Mouse (Mus musculus) heart, embryonic 14.5 days (tissue): ENCODE results near the gene Arpp21. TPM values are rescaled to one million over a fixed set of nuclear protein-coding genes. Genes with fewer than 3 reads are reported as not detected.

ENCODE experiments used
- ATAC-seq: fragments of 200-750 bp; cut with Nextera tagmentation; 2 replicates; pipeline ENCODE4 v1.8.0; 2017; ENCODE audit warnings: low read depth, moderate TSS enrichment; ENCODE audit not compliant: insufficient number of reproducible peaks, insufficient read depth, low FRiP score
- H3K27ac ChIP-seq, 2 experiments: fragments of 200-500 bp in 1 of 2; fragments of 300-500 bp in 1 of 2; sonication (generic) in 1 of 2; replicated peaks in 1 of 2; 2 replicates each; pipeline ENCODE4 v1.5.1; 2012 to 2014; ENCODE audit warnings: low read depth in 2 of 2, low read length in 2 of 2, control low read depth in 1 of 2, mild to moderate bottlenecking in 1 of 2, mixed read lengths in 1 of 2; ENCODE audit not compliant: control insufficient read depth in 1 of 2, insufficient read depth in 1 of 2
- H3K27me3 ChIP-seq: fragments of 300-500 bp; sonication (generic); 2 replicates; pipeline ENCODE4 v1.6.1; 2014; ENCODE audit warnings: mild to moderate bottlenecking, low read length, control low read depth; ENCODE audit not compliant: control insufficient read depth, insufficient read depth
- H3K36me3 ChIP-seq: fragments of 300-500 bp; sonication (generic); 2 replicates; pipeline ENCODE4 v1.6.1; 2014; ENCODE audit warnings: mild to moderate bottlenecking, control low read depth, low read length, mixed read lengths; ENCODE audit not compliant: control insufficient read depth, insufficient read depth
- H3K4me1 ChIP-seq, 2 experiments: fragments of 200-500 bp in 1 of 2; fragments of 300-500 bp in 1 of 2; sonication (generic) in 1 of 2; 2 replicates each; pipeline ENCODE4 v1.6.1; 2012 to 2014; ENCODE audit warnings: low read length in 2 of 2, control low read depth in 1 of 2, mixed read lengths in 1 of 2; ENCODE audit not compliant: control insufficient read depth in 2 of 2, insufficient read depth in 2 of 2
- H3K4me2 ChIP-seq: fragments of 300-500 bp; sonication (generic); 2 replicates; pipeline ENCODE4 v1.6.1; 2014; ENCODE audit warnings: mild to moderate bottlenecking, low read length
- H3K4me3 ChIP-seq, 2 experiments: fragments of 200-500 bp in 1 of 2; fragments of 300-500 bp in 1 of 2; sonication (generic) in 1 of 2; 2 replicates each; pipeline ENCODE4 v1.5.1; 2012 to 2014; ENCODE audit warnings: low read length in 2 of 2, mild to moderate bottlenecking in 2 of 2, control low read depth in 1 of 2, low read depth in 1 of 2, moderate library complexity in 1 of 2; ENCODE audit not compliant: control insufficient read depth in 1 of 2, insufficient read depth in 1 of 2
- H3K9ac ChIP-seq: fragments of 300-500 bp; sonication (generic); 2 replicates; pipeline ENCODE4 v1.6.1; 2014; ENCODE audit warnings: mild to moderate bottlenecking, low read length
- H3K9me3 ChIP-seq: fragments of 300-500 bp; sonication (generic); 2 replicates; pipeline ENCODE4 v1.6.1; 2016; ENCODE audit warnings: low read length, control low read depth; ENCODE audit not compliant: control insufficient read depth
- WGBS: fragments of 180-500 bp; shearing (Covaris S2); extraction: QIAGEN DNeasy Blood & Tissue Kit; methylation state at CpG from one replicate; pipeline ENCODE4 v1.1.7; 2014; 5-methylcytosine and 5-hydroxymethylcytosine counted together
- polyA plus RNA-seq: library from polyadenylated mRNA; unstranded; fragments of >200 nt; fragmentation: Nextera tagmentation; extraction: Ambion mirVana; gene quantifications from 2 replicates; pipeline ENCODE4 v1.2.1, GENCODE M21; 2014

Gene Arpp21
- polyA plus RNA-seq, 1 experiment from 2014 or later: 4.7 TPM

DNA sequence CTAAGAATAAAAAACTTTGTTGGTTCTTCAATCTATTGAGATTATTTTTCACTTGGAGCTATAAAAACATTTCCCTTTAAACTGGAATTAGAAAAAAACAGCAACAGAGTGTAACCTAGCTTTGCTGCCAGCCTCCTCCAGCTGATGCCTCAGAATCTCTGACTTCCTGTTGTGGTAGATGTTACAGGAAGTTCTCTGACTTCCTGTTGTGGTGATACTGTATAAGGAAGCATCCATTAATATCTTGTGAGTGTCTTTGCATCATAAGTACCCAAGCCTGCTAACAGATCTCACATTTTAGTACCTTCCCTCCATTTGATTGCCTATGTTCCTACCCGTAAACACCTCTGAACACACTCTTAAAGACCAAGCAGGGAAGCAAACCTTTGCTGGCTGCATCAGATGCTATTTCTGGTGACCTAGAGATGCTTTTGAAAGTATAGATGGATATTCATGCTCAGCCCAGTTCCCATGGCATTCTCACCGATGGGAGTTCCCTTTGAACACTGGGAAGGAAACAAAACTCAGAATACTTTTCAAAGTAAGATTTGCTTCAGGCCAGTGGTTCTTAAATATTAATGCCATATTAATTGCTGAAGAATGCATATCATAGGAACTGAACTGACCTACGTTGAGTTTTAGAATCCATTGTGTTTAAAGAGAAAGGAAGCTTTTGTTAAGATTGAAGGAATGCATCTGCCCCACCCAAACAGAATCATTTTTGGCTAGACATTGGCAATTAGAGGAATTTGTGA lies 134.7 kb downstream of the Arpp21 start:
- no peak overlapping the region for H3K4me2 ChIP-seq
- H3K27ac ChIP-seq: no peak overlapping the region
- no peak overlapping the region for H3K4me3 ChIP-seq
- H3K27me3 ChIP-seq: no peaks in the 10 kb centered on the region
- H3K9ac ChIP-seq: no peak overlapping the region
- 83% methylated on average over 3 of the region's 3 CpGs for WGBS
- H3K4me1 ChIP-seq: 0 out of 4 replicates have a peak, but pooled peaks cover 0 to 2% of the 10 kb centered on the region in 2 experiments
- ATAC-seq: no peak
- no peaks in the 10 kb centered on the region for H3K9me3 ChIP-seq
- no peaks in the 10 kb centered on the region for H3K36me3 ChIP-seq

- H3K4me2 ChIP-seq: no peak overlapping the region
- no peaks in the 10 kb centered on the region for H3K36me3 ChIP-seq
- 0 out of 4 replicates have a peak, but pooled peaks cover 0 to 2% of the 10 kb centered on the region in 2 experiments for H3K4me1 ChIP-seq
- H3K4me3 ChIP-seq: no peak overlapping the region
- no peak overlapping the region for H3K27ac ChIP-seq
- H3K9ac ChIP-seq: no peak overlapping the region
- 73% methylated on average over 6 of the region's 6 CpGs for WGBS
- H3K9me3 ChIP-seq: no peaks in the 10 kb centered on the region
- H3K27me3 ChIP-seq: no peaks in the 10 kb centered on the region
- no peak for ATAC-seq
These were observed 137.5 kb downstream of the Arpp21 start for GRCm38 (mm10) chr9:112098267-112098666.

DNA sequence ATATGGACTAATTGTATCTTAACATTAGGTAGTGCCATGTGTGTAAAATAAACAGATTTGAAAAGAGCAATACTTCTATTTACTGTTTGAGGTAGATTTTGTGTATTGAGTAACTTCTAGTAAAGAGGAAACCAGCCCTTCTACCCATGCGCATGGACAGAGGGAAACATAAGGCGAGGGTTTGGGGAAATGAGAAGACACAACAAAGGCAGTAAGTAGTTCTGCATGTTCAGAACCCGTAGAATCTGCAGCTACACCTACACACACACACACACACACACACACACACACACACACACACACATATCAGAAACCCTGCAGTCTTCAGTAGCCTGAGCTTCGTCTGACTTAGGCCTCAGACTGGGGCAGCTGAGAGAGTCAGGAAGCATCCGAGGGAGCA lies 140.0 kb downstream of the Arpp21 start:
- 0 out of 4 replicates have a peak, but pooled peaks cover 0 to 2% of the 10 kb centered on the region in 2 experiments for H3K4me1 ChIP-seq
- H3K4me2 ChIP-seq: no peak overlapping the region
- ATAC-seq: no peak
- no peaks in the 10 kb centered on the region for H3K27me3 ChIP-seq
- WGBS: 78% methylated on average over 5 of the region's 5 CpGs
- no peaks in the 10 kb centered on the region for H3K36me3 ChIP-seq
- no peak overlapping the region for H3K4me3 ChIP-seq
- peaks cover 7% of the 10 kb centered on the region; the same call in 1 of the 2 replicates for H3K9me3 ChIP-seq
- H3K27ac ChIP-seq: no peak overlapping the region
- H3K9ac ChIP-seq: no peak overlapping the region

DNA sequence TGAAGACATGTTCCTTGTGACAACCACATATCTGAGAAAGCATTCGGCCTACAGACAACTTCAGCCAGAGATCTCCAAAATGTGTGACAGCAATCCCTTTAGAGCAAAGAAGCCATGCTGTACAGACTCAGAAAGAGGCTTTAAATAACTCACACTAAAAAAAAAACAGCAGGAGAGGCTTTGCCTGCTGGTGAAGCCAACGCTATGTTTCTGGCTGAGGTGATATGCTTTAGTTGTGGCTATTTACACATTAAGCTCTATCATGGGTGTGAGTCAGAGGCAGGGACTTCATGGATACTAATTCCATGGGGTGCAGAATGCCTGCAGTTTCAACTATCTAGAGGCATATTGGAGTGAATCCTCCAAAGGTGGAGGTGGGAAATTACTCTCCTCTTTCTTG lies 140.5 kb downstream of the Arpp21 start:
- Histone ChIP-seq H3K4me3 (no peak overlapping the region), H3K27me3 (no peaks in the 10 kb centered on the region), H3K4me2 (no peak overlapping the region), H3K9me3 (peaks cover 9% of the 10 kb centered on the region; the same call in 1 of the 2 replicates), H3K9ac (no peak overlapping the region), H3K36me3 (no peaks in the 10 kb centered on the region), H3K4me1 (0 out of 4 replicates have a peak, but pooled peaks cover 0 to 1% of the 10 kb centered on the region in 2 experiments), H3K27ac (no peak overlapping the region)
- ATAC-seq: no peak
- whole genome bisulfite sequencing: 34% methylated on average over 2 of the region's 2 CpGs

DNA sequence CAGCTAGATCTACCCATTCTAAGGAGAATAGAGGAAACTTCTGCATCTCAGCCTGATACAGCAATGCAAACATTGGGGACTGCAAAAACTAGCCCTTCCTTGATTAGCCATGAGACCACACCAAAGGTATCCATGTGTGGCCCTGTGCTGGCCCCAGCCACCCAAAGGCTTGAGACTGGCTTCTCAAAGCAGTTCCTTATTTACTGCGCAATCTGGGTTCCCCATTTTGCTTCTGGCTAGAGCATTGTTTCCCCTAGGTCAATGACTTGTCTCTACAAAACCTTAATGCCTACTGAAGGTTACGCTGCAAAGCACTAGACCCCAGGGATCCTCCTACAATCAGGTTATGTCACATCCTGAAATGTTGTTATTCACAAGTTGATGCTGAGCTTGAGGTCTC lies 156.8 kb downstream of the Arpp21 start:
- Histone ChIP-seq H3K27ac (no peak overlapping the region), H3K4me2 (no peak overlapping the region), H3K27me3 (no peaks in the 10 kb centered on the region), H3K4me3 (no peak overlapping the region), H3K9me3 (no peaks in the 10 kb centered on the region), H3K36me3 (no peaks in the 10 kb centered on the region), H3K9ac (no peak overlapping the region), H3K4me1 (no peaks in the 10 kb centered on the region)
- 89% methylated on average over 2 of the region's 2 CpGs for WGBS
- no peak for ATAC-seq

DNA sequence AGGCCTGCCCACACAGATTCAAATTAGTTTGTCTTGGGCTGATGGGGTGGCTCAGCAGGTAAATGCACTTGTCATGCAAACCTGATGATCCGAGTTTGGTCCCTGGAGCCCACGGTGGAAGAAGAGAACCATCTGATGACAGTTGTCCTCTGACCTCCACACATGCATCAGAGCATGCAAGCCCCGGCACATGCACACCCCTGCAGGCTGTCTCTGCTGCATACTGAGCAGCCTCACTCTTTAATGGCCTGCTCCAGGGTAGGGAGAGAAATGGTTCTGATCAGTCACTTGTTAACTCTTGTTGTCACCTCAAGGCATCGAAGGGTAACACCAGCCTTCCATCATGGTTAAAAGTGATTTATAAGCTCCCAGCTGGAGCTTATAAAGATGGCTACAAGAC lies 157.3 kb downstream of the Arpp21 start:
- no peaks in the 10 kb centered on the region for H3K36me3 ChIP-seq
- H3K4me3 ChIP-seq: no peak overlapping the region
- 82% methylated on average over 4 of the region's 4 CpGs for WGBS
- no peaks in the 10 kb centered on the region for H3K4me1 ChIP-seq
- H3K4me2 ChIP-seq: no peak overlapping the region
- no peak for ATAC-seq
- no peaks in the 10 kb centered on the region for H3K27me3 ChIP-seq
- H3K9me3 ChIP-seq: no peaks in the 10 kb centered on the region
- H3K27ac ChIP-seq: no peak overlapping the region
- no peak overlapping the region for H3K9ac ChIP-seq

GRCm38 (mm10) chr9:112075273-112075672 lies 160.5 kb downstream of the Arpp21 start:
- Histone ChIP-seq H3K4me1 (peaks cover 5 to 7% of the 10 kb centered on the region in 2 experiments; a peak in 2 of 4 replicates), H3K36me3 (no peaks in the 10 kb centered on the region), H3K4me2 (no peak overlapping the region), H3K27ac (no peak overlapping the region), H3K9me3 (no peaks in the 10 kb centered on the region), H3K9ac (no peak overlapping the region), H3K4me3 (no peak overlapping the region), H3K27me3 (no peaks in the 10 kb centered on the region)
- no peak for ATAC-seq
- 81% methylated on average over 5 of the region's 5 CpGs for WGBS
